Mouse (Mus musculus) heart, embryonic 15.5 days (tissue): Measurements from ENCODE around the gene Zdhhc8. TPM values are rescaled to one million over a fixed set of nuclear protein-coding genes. Genes with fewer than 3 reads are reported as not detected.

Experiments
- ATAC-seq: fragments of 200-750 bp; cut with Nextera tagmentation; replicated peaks from 2 replicates; pipeline ENCODE4 v1.8.0; 2017; ENCODE audit warnings: low read depth, moderate TSS enrichment; ENCODE audit not compliant: insufficient number of reproducible peaks, insufficient read depth, low FRiP score
- H3K27ac ChIP-seq: fragments of 300-500 bp; sonication (generic); 2 replicates; pipeline ENCODE4 v1.5.1; 2015; ENCODE audit warnings: mild to moderate bottlenecking, inconsistent platforms
- H3K27me3 ChIP-seq: fragments of 300-500 bp; sonication (generic); 2 replicates; pipeline ENCODE4 v1.6.1; 2015; ENCODE audit warnings: inconsistent platforms
- H3K36me3 ChIP-seq: fragments of 300-500 bp; sonication (generic); 2 replicates; pipeline ENCODE4 v1.6.1; 2015; ENCODE audit warnings: mild to moderate bottlenecking, inconsistent platforms
- H3K4me1 ChIP-seq: fragments of 300-500 bp; sonication (generic); replicated peaks from 2 replicates; pipeline ENCODE4 v1.6.1; 2015; ENCODE audit warnings: inconsistent platforms
- H3K4me2 ChIP-seq: fragments of 300-500 bp; sonication (generic); 2 replicates; pipeline ENCODE4 v1.6.1; 2015; ENCODE audit warnings: inconsistent platforms, mild to moderate bottlenecking, moderate library complexity
- H3K4me3 ChIP-seq: fragments of 300-500 bp; sonication (generic); 2 replicates; pipeline ENCODE4 v1.5.1; 2015; ENCODE audit warnings: mild to moderate bottlenecking, inconsistent platforms
- H3K9ac ChIP-seq: fragments of 300-500 bp; sonication (generic); 2 replicates; pipeline ENCODE4 v1.6.1; 2015; ENCODE audit warnings: mild to moderate bottlenecking, inconsistent platforms
- H3K9me3 ChIP-seq: fragments of 300-500 bp; sonication (generic); replicated peaks from 2 replicates; pipeline ENCODE4 v1.6.1; 2016; ENCODE audit warnings: inconsistent platforms
- WGBS: fragments of 180-500 bp; shearing (Covaris S2); methylation state at CpG from one replicate; pipeline ENCODE4 v1.1.7; 2015; ENCODE audit warnings: mixed read lengths; 5-methylcytosine and 5-hydroxymethylcytosine counted together
- microRNA counts: library from miRNA; unstranded; fragments of <30 nt; microRNA quantifications from one replicate; lab custom pipeline; 2016
- microRNA-seq: library from miRNA; unstranded; fragments of <30 nt; microRNA quantifications from one replicate; pipeline ENCODE4, GENCODE M21; 2016
- polyA plus RNA-seq: library from polyadenylated mRNA; unstranded; fragments of >200 nt; fragmentation: Nextera tagmentation; extraction: Ambion mirVana; gene quantifications from 2 replicates; pipeline ENCODE4 v1.2.1, GENCODE M21; 2015

The Zdhhc8 gene
- polyA plus RNA-seq, 1 experiment from 2014 or later = 18.8 TPM

- no peak overlapping the region for H3K27ac ChIP-seq
- H3K9ac ChIP-seq = no peak overlapping the region
These were observed 61.7 kb downstream of the Zdhhc8 start for GRCm38 (mm10) chr16:18173231-18173630.

GRCm38 (mm10) chr16:18172266-18172855, 62.6 kb downstream of the Zdhhc8 start:
- H3K36me3 ChIP-seq = no peaks in the 10 kb centered on the region
- WGBS = 12% methylated on average over 7 of the region's 7 CpGs
- H3K9me3 ChIP-seq = no peaks in the 10 kb centered on the region
- no peak overlapping the region for H3K9ac ChIP-seq
- H3K27me3 ChIP-seq = peaks cover 16% of the 10 kb centered on the region; the same call in 1 of the 2 replicates
- H3K27ac ChIP-seq = no peak overlapping the region
- no peak overlapping the region for H3K4me2 ChIP-seq
- no peak for ATAC-seq
- H3K4me1 ChIP-seq = peaks cover 5% of the 10 kb centered on the region
- H3K4me3 ChIP-seq = no peak overlapping the region

More at GRCm38 (mm10) chr16:18173231-18173630, 61.7 kb downstream of the Zdhhc8 start:
- WGBS = 84% methylated on average over 9 of the region's 9 CpGs
- Histone ChIP-seq H3K4me2 (no peak overlapping the region), H3K4me3 (no peak overlapping the region), H3K9me3 (no peaks in the 10 kb centered on the region), H3K4me1 (0 out of 2 replicates have a peak, but pooled peaks cover 2% of the 10 kb centered on the region), H3K27me3 (peaks cover 16% of the 10 kb centered on the region; the same call in 1 of the 2 replicates), H3K36me3 (no peaks in the 10 kb centered on the region)
- ATAC-seq = no peak

MicroRNAs within 50 kb of the gene (microRNA counts, 519-probe panel; counts per million panel counts)
- 2,388 counts per million, percentile 46 among the panel's probes with 10 or more counts for microRNA mmu-miR-1306 (lab: Ali Mortazavi, UCI)

Small RNAs within 50 kb of the gene (microRNA-seq; reads per million reads assigned to microRNA genes)
- gene Gm24572 = not detected
- gene Mir1306 = 205 reads per million, percentile 60 among the genes with 10 or more reads in this experiment

Other genes with a start within 250 kb of the Zdhhc8 start
- gene Dgcr6, start 182.3 kb downstream of the Zdhhc8 start, polyA plus RNA-seq = 55.8 and 60.4 TPM in 2 replicates
- 5.8 and 7.4 TPM in 2 replicates for gene Prodh, start 144.9 kb downstream of the Zdhhc8 start, polyA plus RNA-seq
- gene Rtn4r, start 107.5 kb downstream of the Zdhhc8 start, polyA plus RNA-seq = 0.60 and 1.2 TPM in 2 replicates
- 0.14 TPM in 1 of 2 replicates, not detected in the other for gene Ccdc188, start 17.3 kb downstream of the Zdhhc8 start, polyA plus RNA-seq
- gene Trmt2a, start 13.5 kb upstream of the Zdhhc8 start, polyA plus RNA-seq = 44.1 and 75.4 TPM in 2 replicates
- 301 and 339 TPM in 2 replicates for gene Ranbp1, start 13.6 kb upstream of the Zdhhc8 start, polyA plus RNA-seq
- gene Gm49776, start 23.2 kb upstream of the Zdhhc8 start, polyA plus RNA-seq = 1.2 and 2.4 TPM in 2 replicates
- gene Dgcr8, start 54.1 kb upstream of the Zdhhc8 start, polyA plus RNA-seq = 15.8 and 19.6 TPM in 2 replicates
- 61.4 and 61.5 TPM in 2 replicates for gene Tango2, start 113.0 kb upstream of the Zdhhc8 start, polyA plus RNA-seq
- gene Arvcf, start 113.0 kb upstream of the Zdhhc8 start, polyA plus RNA-seq = 28.4 and 40.0 TPM in 2 replicates
- 35.3 and 37.7 TPM in 2 replicates for gene Txnrd2, start 191.2 kb upstream of the Zdhhc8 start, polyA plus RNA-seq
- 113 and 129 TPM in 2 replicates for gene Comt, start 191.7 kb upstream of the Zdhhc8 start, polyA plus RNA-seq